Mouse (Mus musculus) neural tube, embryonic 15.5 days (tissue): ENCODE results near the gene Calm1. TPM values are rescaled to one million over a fixed set of nuclear protein-coding genes. Genes with fewer than 3 reads are reported as not detected.

Experiments
- ATAC-seq: fragments of 200-750 bp; cut with Nextera tagmentation; 2 replicates; pipeline ENCODE4 v1.8.0; 2017; ENCODE audit warnings: mild to moderate bottlenecking, moderate TSS enrichment, moderate library complexity; ENCODE audit not compliant: low FRiP score
- H3K27ac ChIP-seq: fragments of 300-500 bp; sonication (generic); replicated peaks from 2 replicates; pipeline ENCODE4 v1.5.1; 2015; ENCODE audit warnings: mild to moderate bottlenecking, inconsistent platforms
- H3K27me3 ChIP-seq: fragments of 300-500 bp; sonication (generic); replicated peaks from 2 replicates; pipeline ENCODE4 v1.6.1; 2015; ENCODE audit warnings: inconsistent platforms
- H3K36me3 ChIP-seq: fragments of 300-500 bp; sonication (generic); 2 replicates; pipeline ENCODE4 v1.6.1; 2015; ENCODE audit warnings: inconsistent platforms
- H3K4me1 ChIP-seq: fragments of 300-500 bp; sonication (generic); 2 replicates; pipeline ENCODE4 v1.6.1; 2015; ENCODE audit warnings: inconsistent platforms
- H3K4me2 ChIP-seq: fragments of 300-500 bp; sonication (generic); 2 replicates; pipeline ENCODE4 v1.6.1; 2015; ENCODE audit warnings: inconsistent platforms, mild to moderate bottlenecking, moderate library complexity
- H3K4me3 ChIP-seq: fragments of 300-500 bp; sonication (generic); replicated peaks from 2 replicates; pipeline ENCODE4 v1.5.1; 2015; ENCODE audit warnings: mild to moderate bottlenecking, inconsistent platforms
- H3K9ac ChIP-seq: fragments of 300-500 bp; sonication (generic); replicated peaks from 2 replicates; pipeline ENCODE4 v1.6.1; 2015; ENCODE audit warnings: mild to moderate bottlenecking, inconsistent platforms
- H3K9me3 ChIP-seq: fragments of 300-500 bp; sonication (generic); replicated peaks from 2 replicates; pipeline ENCODE4 v1.6.1; 2016; ENCODE audit warnings: inconsistent platforms
- WGBS: fragments of 180-500 bp; shearing (Covaris S2); methylation state at CpG from one replicate; pipeline ENCODE4 v1.1.7; 2015; ENCODE audit warnings: mixed read lengths; 5-methylcytosine and 5-hydroxymethylcytosine counted together
- polyA plus RNA-seq: library from polyadenylated mRNA; unstranded; fragments of >200 nt; fragmentation: Nextera tagmentation; extraction: Ambion mirVana; gene quantifications from 2 replicates; pipeline ENCODE4 v1.2.1, GENCODE M21; 2015

Gene Calm1
- polyA plus RNA-seq: 2,749 and 3,020 TPM in 2 replicates

- Histone ChIP-seq H3K27ac (peak within 1 kb of the TSS; percentile 93), H3K4me1 (peaks cover 35% of the 10 kb centered on the region), H3K9ac (peak within 1 kb of the TSS; percentile 99), H3K4me3 (peak within 1 kb of the TSS; percentile 99), H3K9me3 (no peaks in the 10 kb centered on the region), H3K36me3 (peaks cover 15% of the 10 kb centered on the region), H3K4me2 (peak within 1 kb of the TSS; percentile 91), H3K27me3 (no peaks in the 10 kb centered on the region)
- WGBS: under 1% methylated on average over 58 of the region's 58 CpGs
- ATAC-seq: peak; percentile 87
Observed at GRCm38 (mm10) chr12:100198967-100199660, at the start of gene Calm1. Gene Calm1 (plus strand): TSS chr12:100199435.

GRCm38 (mm10) chr12:100152466-100152865 is 46.8 kb upstream of the Calm1 start:
- H3K27me3 ChIP-seq: no peaks in the 10 kb centered on the region
- no peak overlapping the region for H3K9ac ChIP-seq
- no peak overlapping the region for H3K4me3 ChIP-seq
- H3K9me3 ChIP-seq: no peaks in the 10 kb centered on the region
- H3K4me2 ChIP-seq: no peak overlapping the region
- H3K36me3 ChIP-seq: peaks cover 26% of the 10 kb centered on the region
- 0 out of 2 replicates have a peak, but pooled peaks cover 2% of the 10 kb centered on the region for H3K4me1 ChIP-seq
- no peak for ATAC-seq
- 82% methylated on average over 7 of the region's 7 CpGs for WGBS
- no peak overlapping the region for H3K27ac ChIP-seq

GRCm38 (mm10) chr12:100159261-100159975 is 39.8 kb upstream of the Calm1 start, which contains the start of gene Nrde2:
Gene Nrde2 (minus strand): TSS chr12:100159653.
- peak; percentile 99 for ATAC-seq

GRCm38 (mm10) chr12:100164991-100165500 is 34.2 kb upstream of the Calm1 start:
- WGBS: 83% methylated on average over 7 of the region's 7 CpGs
- H3K27me3 ChIP-seq: no peaks in the 10 kb centered on the region; the same call in 1 of the 2 replicates
- ATAC-seq: no peak
- peaks cover 18% of the 10 kb centered on the region for H3K4me1 ChIP-seq
- no peak overlapping the region for H3K27ac ChIP-seq
- H3K9ac ChIP-seq: no peak overlapping the region
- no peak overlapping the region for H3K4me2 ChIP-seq
- no peaks in the 10 kb centered on the region for H3K9me3 ChIP-seq
- no peaks in the 10 kb centered on the region for H3K36me3 ChIP-seq
- no peak overlapping the region for H3K4me3 ChIP-seq

More at GRCm38 (mm10) chr12:100159261-100159975, 39.8 kb upstream of the Calm1 start, which contains the start of gene Nrde2:
- Histone ChIP-seq H3K27ac (peak within 1 kb of the TSS; percentile 83), H3K9me3 (no peaks in the 10 kb centered on the region), H3K9ac (peak within 1 kb of the TSS; percentile 61), H3K27me3 (no peaks in the 10 kb centered on the region), H3K36me3 (no peaks in the 10 kb centered on the region), H3K4me2 (peak within 1 kb of the TSS; percentile 69), H3K4me1 (peaks cover 12% of the 10 kb centered on the region), H3K4me3 (peak within 1 kb of the TSS; percentile 61)
- under 1% methylated on average over 26 of the region's 26 CpGs for WGBS

GRCm38 (mm10) chr12:100166177-100166576 is 33.1 kb upstream of the Calm1 start:
- Histone ChIP-seq H3K27me3 (no peaks in the 10 kb centered on the region; the same call in 1 of the 2 replicates), H3K4me1 (peaks cover 18% of the 10 kb centered on the region), H3K9me3 (no peaks in the 10 kb centered on the region), H3K36me3 (no peaks in the 10 kb centered on the region), H3K4me3 (no peak overlapping the region), H3K9ac (no peak overlapping the region), H3K27ac (no peak overlapping the region; the same call in 1 of the 2 replicates), H3K4me2 (no peak overlapping the region)
- peak; percentile 67 for ATAC-seq
- WGBS: 11% methylated on average over 3 of the region's 3 CpGs

GRCm38 (mm10) chr12:100166939-100167338 is 32.3 kb upstream of the Calm1 start:
- Histone ChIP-seq H3K4me1 (peaks cover 18% of the 10 kb centered on the region), H3K36me3 (no peaks in the 10 kb centered on the region), H3K9me3 (no peaks in the 10 kb centered on the region), H3K27ac (no peak overlapping the region; the same call in 1 of the 2 replicates), H3K9ac (no peak overlapping the region), H3K4me3 (no peak overlapping the region), H3K27me3 (no peaks in the 10 kb centered on the region; the same call in 1 of the 2 replicates), H3K4me2 (no peak overlapping the region)
- no peak for ATAC-seq
- 62% methylated on average over 8 of the region's 8 CpGs for WGBS

GRCm38 (mm10) chr12:100167502-100167901 is 31.7 kb upstream of the Calm1 start:
- no peak overlapping the region for H3K9ac ChIP-seq
- H3K36me3 ChIP-seq: no peaks in the 10 kb centered on the region
- ATAC-seq: no peak
- peak overlapping the region; percentile 57 for H3K4me2 ChIP-seq
- 0 out of 2 replicates have a peak overlapping the region, but pooled peaks have one; percentile 3 for H3K4me3 ChIP-seq
- 67% methylated on average over 1 of the region's 1 CpGs for whole genome bisulfite sequencing
- peaks cover 18% of the 10 kb centered on the region for H3K4me1 ChIP-seq
- peak overlapping the region; percentile 67 for H3K27ac ChIP-seq
- no peaks in the 10 kb centered on the region for H3K9me3 ChIP-seq
- H3K27me3 ChIP-seq: no peaks in the 10 kb centered on the region; the same call in 1 of the 2 replicates

GRCm38 (mm10) chr12:100167931-100168871 is 31.0 kb upstream of the Calm1 start:
- H3K4me2 ChIP-seq: peak overlapping the region; percentile 57
- peak overlapping the region; percentile 19; the same call in 1 of the 2 replicates for H3K4me3 ChIP-seq
- no peaks in the 10 kb centered on the region for H3K9me3 ChIP-seq
- peak overlapping the region; percentile 36 for H3K9ac ChIP-seq
- WGBS: 6% methylated on average over 26 of the region's 28 CpGs
- H3K36me3 ChIP-seq: no peaks in the 10 kb centered on the region
- no peaks in the 10 kb centered on the region; the same call in 1 of the 2 replicates for H3K27me3 ChIP-seq
- ATAC-seq: peak; percentile 62; the same call in 1 of the 2 replicates
- peak overlapping the region; percentile 67 for H3K27ac ChIP-seq
- H3K4me1 ChIP-seq: peaks cover 18% of the 10 kb centered on the region

GRCm38 (mm10) chr12:100172481-100172880 is 26.8 kb upstream of the Calm1 start:
- Histone ChIP-seq H3K9me3 (no peaks in the 10 kb centered on the region), H3K27me3 (no peaks in the 10 kb centered on the region), H3K9ac (no peak overlapping the region), H3K4me2 (no peak overlapping the region), H3K4me3 (no peak overlapping the region), H3K36me3 (no peaks in the 10 kb centered on the region), H3K27ac (no peak overlapping the region), H3K4me1 (peaks cover 30% of the 10 kb centered on the region)
- no peak for ATAC-seq
- WGBS: 61% methylated on average over 7 of the region's 7 CpGs

GRCm38 (mm10) chr12:100176469-100177056 is 22.7 kb upstream of the Calm1 start:
- no peaks in the 10 kb centered on the region for H3K36me3 ChIP-seq
- H3K9me3 ChIP-seq: no peaks in the 10 kb centered on the region
- peak; percentile 84 for ATAC-seq
- no peaks in the 10 kb centered on the region for H3K27me3 ChIP-seq
- no peak overlapping the region for H3K9ac ChIP-seq
- no peak overlapping the region for H3K4me2 ChIP-seq
- H3K4me1 ChIP-seq: peaks cover 19% of the 10 kb centered on the region; the same call in 1 of the 2 replicates
- no peak overlapping the region for H3K4me3 ChIP-seq
- peak overlapping the region; percentile 23; the same call in 1 of the 2 replicates for H3K27ac ChIP-seq
- WGBS: 17% methylated on average over 11 of the region's 11 CpGs
